Mouse (Mus musculus): ENCODE results near the gene Dffa.

The Dffa gene

GRCm38 (mm10) chr4:149079629-149080028, 24.3 kb upstream of the Dffa start:
- CTCF ChIA-PET, result interaction anchor here in 2 of 4 experiments (0.6 to 2.4 kb wide), 3 partner anchors 11 to 398 kb away, joined by 6 to 12 read pairs (median 7); no protein-coding TSS in a partner anchor
- POLR2A ChIA-PET, result no interaction called here

- CTCF ChIA-PET, result interaction anchor here in 2 of 4 experiments (0.6 to 2.4 kb wide), 2 partner anchors 11 to 399 kb away, joined by 7 to 12 read pairs; no protein-coding TSS in a partner anchor
- POLR2A ChIA-PET, result interaction anchor here in 1 of 4 experiments (0.7 kb wide), 1 partner anchor 609 kb away, joined by 4 read pairs; no protein-coding TSS in a partner anchor
Measured at GRCm38 (mm10) chr4:149080111-149080510, 23.8 kb upstream of the Dffa start.

GRCm38 (mm10) chr4:149081528-149081927, 22.4 kb upstream of the Dffa start:
- POLR2A ChIA-PET, result interaction anchor here in 3 of 4 experiments (0.6 to 1.2 kb wide), 5 partner anchors 16 to 298 kb away, joined by 3 to 6 read pairs (median 4); no protein-coding TSS in a partner anchor
- CTCF ChIA-PET, result interaction anchor here in 3 of 4 experiments (0.6 to 1.6 kb wide), 5 partner anchors 62 to 448 kb away, joined by 3 to 8 read pairs (median 4); no protein-coding TSS in a partner anchor

- POLR2A ChIA-PET, result interaction anchor here in 2 of 4 experiments (0.6 to 1.1 kb wide), 3 partner anchors 36 to 1513 kb away, joined by 3 read pairs; no protein-coding TSS in a partner anchor
Measured at GRCm38 (mm10) chr4:149085381-149085780, 18.6 kb upstream of the Dffa start.

GRCm38 (mm10) chr4:149091364-149091763, 12.6 kb upstream of the Dffa start:
- ChIA-PET CTCF (interaction anchor here in 3 of 4 experiments (0.6 to 1.0 kb wide), 3 partner anchors 11 to 335 kb away, joined by 3 to 7 read pairs (median 3); no protein-coding TSS in a partner anchor), POLR2A (no interaction called here)

More at GRCm38 (mm10) chr4:149085381-149085780, 18.6 kb upstream of the Dffa start:
- CTCF ChIA-PET, result interaction anchor here in 3 of 4 experiments (0.5 to 1.8 kb wide), 4 partner anchors 9 to 356 kb away, joined by 3 to 14 read pairs (median 8); no protein-coding TSS in a partner anchor

DNA sequence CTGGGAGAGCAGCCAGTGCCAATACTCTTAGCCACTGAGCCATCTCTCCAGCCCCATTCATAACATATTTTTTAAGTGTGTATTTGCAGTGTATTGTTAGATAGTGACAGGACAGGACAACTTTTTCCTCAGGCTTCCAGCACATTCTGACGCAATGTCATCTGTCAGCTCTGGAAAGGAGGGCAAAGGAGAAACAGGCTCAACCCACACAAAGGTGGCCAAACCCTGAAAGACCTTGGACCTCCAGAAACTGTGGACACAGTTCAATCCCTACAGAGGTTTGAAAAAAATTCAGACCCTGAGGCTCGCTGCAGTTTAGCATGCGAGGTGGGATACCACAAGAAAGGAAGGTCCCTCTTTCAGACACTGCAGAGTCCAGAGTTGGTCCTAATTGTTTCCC, 6.0 kb upstream of the Dffa start:
- ChIA-PET POLR2A (interaction anchor here in 2 of 4 experiments (0.7 to 1.5 kb wide), 2 partner anchors 11 to 27 kb away, joined by 3 read pairs; no protein-coding TSS in a partner anchor), CTCF (no interaction called here)

GRCm38 (mm10) chr4:149098571-149098970, 5.4 kb upstream of the Dffa start:
- CTCF ChIA-PET, result interaction anchor here in 1 of 4 experiments (1.2 kb wide), 1 partner anchor 23 kb away, joined by 3 read pairs; no protein-coding TSS in a partner anchor
- POLR2A ChIA-PET, result interaction anchor here in 2 of 4 experiments (0.7 to 1.5 kb wide), 4 partner anchors 10 to 26 kb away, joined by 3 to 6 read pairs (median 3); no protein-coding TSS in a partner anchor

- ChIA-PET POLR2A (interaction anchor here in 1 of 4 experiments (0.7 to 1.3 kb wide), 2 partner anchors 13 to 18 kb away, joined by 3 to 6 read pairs; no protein-coding TSS in a partner anchor), CTCF (interaction anchor here in 1 of 4 experiments (1.2 kb wide), 1 partner anchor 24 kb away, joined by 3 read pairs; no protein-coding TSS in a partner anchor)
Measured at GRCm38 (mm10) chr4:149099369-149100017, 4.5 kb upstream of the Dffa start, which contains the start of gene Pex14. Gene Pex14, minus strand, starts transcription at chr4:149099876.

- CTCF ChIA-PET, result interaction anchor here in 1 of 4 experiments (0.6 kb wide), 1 partner anchor 8 kb away, joined by 3 read pairs; no protein-coding TSS in a partner anchor
- POLR2A ChIA-PET, result interaction anchor here in 1 of 4 experiments (0.6 to 0.8 kb wide), 4 partner anchors 24 to 931 kb away, joined by 3 to 4 read pairs (median 3); no protein-coding TSS in a partner anchor
Measured at GRCm38 (mm10) chr4:149100449-149100848, 3.5 kb upstream of the Dffa start.

DNA sequence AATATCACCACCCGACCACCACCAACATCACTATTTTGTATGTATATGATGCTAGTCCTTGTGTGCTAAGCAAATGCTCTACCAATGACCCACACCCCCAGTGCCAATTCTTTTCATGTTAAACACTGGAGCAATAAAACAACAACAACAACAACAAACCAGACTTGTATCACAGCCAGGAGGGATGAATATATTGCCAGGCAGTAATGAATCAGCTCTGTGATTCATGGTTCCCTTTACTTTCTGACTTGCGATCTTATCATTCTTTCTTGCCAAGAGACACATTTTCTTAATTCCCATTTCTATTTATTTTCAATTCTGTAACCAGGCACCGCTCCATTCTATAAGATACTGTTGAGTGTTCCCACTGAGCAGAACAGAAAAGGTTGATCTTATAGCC, 2.5 kb upstream of the Dffa start:
- ChIA-PET CTCF (no interaction called here), POLR2A (interaction anchor here in 1 of 4 experiments (0.8 kb wide), 1 partner anchor 25 kb away, joined by 3 read pairs; no protein-coding TSS in a partner anchor)

- ChIA-PET CTCF (interaction anchor here in 2 of 4 experiments (0.7 kb wide), 3 partner anchors 44 to 46 kb away, joined by 3 to 5 read pairs (median 3); no protein-coding TSS in a partner anchor), POLR2A (interaction anchor here in 3 of 4 experiments (0.6 to 1.2 kb wide), 4 partner anchors 16 to 55 kb away, joined by 3 to 5 read pairs (median 3); partner anchors contain the start of gene Dffa (in 1 of the 3))
Measured at GRCm38 (mm10) chr4:149119978-149120562, 16.1 kb downstream of the Dffa start.

GRCm38 (mm10) chr4:149123432-149123831, 19.5 kb downstream of the Dffa start:
- POLR2A ChIA-PET, result interaction anchor here in 2 of 4 experiments (0.9 to 3.7 kb wide), 10 partner anchors 8 to 497 kb away, joined by 3 to 13 read pairs (median 3); partner anchors contain the start of genes Cenps (in 1 of the 2), Dffa (in 1 of the 2), Pgd (in 1 of the 2) and Tardbp (in 1 of the 2)
- CTCF ChIA-PET, result interaction anchor here in 2 of 4 experiments (0.7 to 0.8 kb wide), 2 partner anchors 14 to 442 kb away, joined by 3 to 6 read pairs; partner anchors contain the start of gene Cenps (in 1 of the 2)

GRCm38 (mm10) chr4:149125341-149126114, 21.6 kb downstream of the Dffa start:
- POLR2A ChIA-PET, result interaction anchor here in 3 of 4 experiments (0.6 to 3.7 kb wide), 16 partner anchors 8 to 801 kb away, joined by 3 to 13 read pairs (median 4); partner anchors contain the start of genes Cenps (in 2 of the 3) and Dffa (in 1 of the 3)
- CTCF ChIA-PET, result interaction anchor here in 2 of 4 experiments (0.6 to 1.1 kb wide), 3 partner anchors 19 to 396 kb away, joined by 3 to 8 read pairs (median 6); no protein-coding TSS in a partner anchor

DNA sequence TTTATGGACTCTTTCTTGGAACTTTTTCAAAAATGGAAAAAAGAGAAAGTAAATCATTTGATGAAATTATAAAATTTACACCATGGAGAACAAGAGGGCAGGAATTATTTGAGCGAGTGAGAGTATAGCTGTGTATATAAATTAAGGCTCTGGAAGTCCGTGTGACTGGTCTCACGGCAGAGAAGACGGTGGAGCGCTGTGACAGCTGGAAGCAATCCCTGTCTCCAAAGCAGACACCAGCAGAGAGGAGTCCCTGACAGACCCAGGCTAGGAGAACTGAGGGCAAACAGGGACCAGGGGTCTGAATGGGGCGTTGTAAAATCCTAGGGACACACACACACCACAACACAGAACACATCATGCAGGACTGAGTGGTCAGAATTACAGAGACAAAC, 22.2 kb downstream of the Dffa start:
- POLR2A ChIA-PET, result interaction anchor here in 2 of 4 experiments (0.6 to 3.7 kb wide), 5 partner anchors 8 to 194 kb away, joined by 3 to 13 read pairs (median 4); partner anchors contain the start of genes Cenps (in 1 of the 2), Dffa (in 1 of the 2) and Pgd (in 1 of the 2)

DNA sequence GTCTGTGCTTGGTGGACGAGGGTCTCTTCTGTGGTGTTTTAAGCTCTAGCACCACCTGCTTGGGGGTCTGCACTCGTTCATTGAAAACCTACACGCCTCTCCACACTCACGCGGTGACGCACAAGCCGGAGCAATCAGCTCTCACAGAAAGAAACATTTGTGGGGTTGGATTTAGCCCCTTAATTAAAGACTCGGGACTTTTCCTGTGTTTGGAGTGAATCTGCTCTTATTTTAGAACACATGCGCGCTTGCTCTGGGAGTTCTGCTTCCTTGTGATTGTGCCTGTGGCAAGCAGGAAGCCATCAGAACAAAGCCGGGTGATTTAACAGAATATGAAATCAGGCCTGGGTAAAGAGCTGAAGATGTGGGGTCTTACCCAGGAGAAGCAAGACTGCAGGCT, 22.7 kb downstream of the Dffa start, which contains the start of gene Cort:
Gene Cort (minus strand): TSS at position 101 of the 400 bp plus-strand sequence.
- CTCF ChIA-PET, result interaction anchor here in 1 of 4 experiments (1.4 kb wide), 1 partner anchor 10 kb away, joined by 7 read pairs; the partner anchor contains the start of gene Cenps
- POLR2A ChIA-PET, result interaction anchor here in 2 of 4 experiments (0.6 to 1.8 kb wide), 4 partner anchors 22 to 198 kb away, joined by 3 to 4 read pairs (median 4); partner anchors contain the start of genes Dffa (in 1 of the 2) and Pgd (in 1 of the 2)

More for the DNA sequence above, 22.2 kb downstream of the Dffa start:
- CTCF ChIA-PET, result no interaction called here

GRCm38 (mm10) chr4:149128467-149128866, 24.5 kb downstream of the Dffa start:
- ChIA-PET POLR2A (interaction anchor here in 2 of 4 experiments (0.6 to 1.6 kb wide), 6 partner anchors 8 to 501 kb away, joined by 3 to 4 read pairs (median 4); partner anchors contain the start of genes Cenps (in 2 of the 2) and Tardbp (in 1 of the 2)), CTCF (interaction anchor here in 2 of 4 experiments (0.6 to 1.3 kb wide), 4 partner anchors 27 to 183 kb away, joined by 3 read pairs; no protein-coding TSS in a partner anchor)
